Mouse (Mus musculus) kidney, postnatal 36 days (tissue): Measurements from ENCODE around the gene Cirbp.
"Not testable (repeated sequence)": the region's sequence is repeated elsewhere in the genome, so short reads cannot be mapped to it uniquely, and the experiment has no call there.

Experiments
- DNase-seq, 2 experiments: peaks; one replicate each; pipeline ENCODE4 v3.0.0; 2021 to 2022; ENCODE audit warnings: mixed read lengths in 2 of 2

Cirbp gene

DNA sequence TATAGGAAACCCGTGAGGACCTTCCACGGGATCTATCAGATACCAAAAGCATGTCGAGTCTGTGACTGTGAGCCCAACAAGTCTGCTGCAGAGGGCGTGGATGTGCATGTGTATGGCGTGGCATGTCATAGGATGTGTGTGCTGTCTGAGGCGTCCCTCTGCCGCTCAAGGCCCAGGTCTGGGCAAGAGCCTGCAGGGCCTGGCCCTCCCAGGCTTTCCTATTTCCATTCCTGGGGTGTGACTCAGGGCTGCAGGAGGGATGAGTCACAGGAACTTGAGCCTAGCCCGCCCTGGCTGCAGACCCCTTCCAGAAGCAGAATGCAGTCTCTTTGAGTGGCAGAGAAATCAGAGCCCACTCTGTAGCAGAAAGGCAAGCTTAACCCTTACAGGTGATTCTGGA is 2.1 kb upstream of the Cirbp start:
- DNase-seq, result peak in 1 of 2 experiments; percentile 24

DNA sequence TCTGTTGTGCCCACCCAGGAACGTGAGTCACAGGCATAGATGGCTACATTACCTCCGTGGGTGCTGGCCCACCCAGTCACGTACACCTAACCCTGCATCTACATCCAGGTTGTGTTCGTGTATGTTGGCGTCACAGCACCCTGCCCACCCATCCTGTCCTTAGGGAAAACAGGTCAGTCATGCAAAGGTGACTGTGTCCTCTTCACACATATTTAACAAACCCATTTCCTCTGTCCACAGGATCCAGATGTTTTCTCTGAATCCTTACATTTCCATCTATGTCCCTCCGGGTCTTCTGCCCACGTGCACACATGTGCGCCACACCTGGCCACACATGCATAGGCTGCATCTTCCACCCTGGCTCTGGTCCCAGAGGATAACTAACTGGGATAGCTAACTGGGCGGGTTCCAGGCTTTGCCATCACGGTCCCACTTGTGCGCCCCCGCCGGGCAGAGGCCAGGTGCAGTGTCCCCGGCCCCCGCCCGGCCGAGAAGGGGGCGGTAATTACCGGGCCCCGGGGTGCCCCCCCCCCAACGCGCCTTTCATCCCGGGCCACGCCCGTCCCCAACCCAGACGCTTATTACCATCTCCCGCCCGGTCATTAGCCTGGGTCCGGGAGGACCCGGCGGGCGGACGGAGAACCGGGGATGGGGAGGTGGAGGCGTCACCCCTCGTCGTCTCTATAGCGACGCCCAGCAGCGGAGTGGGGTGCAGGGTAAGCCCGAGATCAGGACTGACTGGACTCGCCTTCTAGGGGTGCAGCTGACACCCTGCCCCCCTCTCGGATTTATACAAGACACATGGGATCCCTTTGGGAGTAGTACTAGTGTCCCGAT is 1.4 kb upstream of the Cirbp start:
- peak in 1 of 2 experiments; percentile 39 for DNase-seq

DNA sequence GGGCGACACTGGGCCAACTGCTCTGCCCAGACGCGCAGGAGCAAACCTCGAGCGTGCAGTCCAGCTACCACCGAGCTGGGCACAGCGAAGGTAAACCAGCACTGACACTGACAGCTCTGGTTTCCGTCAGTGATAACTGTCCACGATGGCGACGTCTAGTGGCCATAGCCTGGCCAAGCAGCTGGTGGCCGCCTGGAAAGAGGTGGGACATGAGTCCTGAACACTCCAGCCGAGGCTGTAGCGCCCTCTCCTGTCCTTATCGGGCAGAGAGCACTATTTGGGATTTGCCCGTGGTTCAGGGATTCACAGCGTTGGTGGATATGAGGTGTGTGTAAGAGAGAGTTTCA is 814 bp upstream of the Cirbp start:
- DNase-seq, result peak; percentile 98

DNA sequence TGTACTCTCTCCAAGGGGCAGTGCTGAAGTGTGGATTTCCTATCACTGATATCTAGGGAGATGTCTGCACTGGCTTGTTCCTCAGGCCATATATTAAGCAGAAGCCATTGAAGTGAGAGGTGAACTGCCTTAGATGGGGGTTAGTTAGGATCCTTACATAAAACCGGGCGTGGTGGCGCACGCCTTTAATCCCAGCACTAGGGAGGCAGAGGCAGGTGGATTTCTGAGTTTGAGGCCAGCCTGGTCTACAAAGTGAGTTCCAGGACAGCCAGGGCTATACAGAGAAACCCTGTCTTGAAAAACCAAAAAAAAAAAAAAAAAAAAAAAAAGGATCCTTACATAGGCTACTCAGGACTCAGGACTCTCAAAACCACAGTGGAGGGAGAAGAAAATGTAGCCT is 351 bp downstream of the Cirbp start:
- not testable (repeated sequence) for DNase-seq

DNA sequence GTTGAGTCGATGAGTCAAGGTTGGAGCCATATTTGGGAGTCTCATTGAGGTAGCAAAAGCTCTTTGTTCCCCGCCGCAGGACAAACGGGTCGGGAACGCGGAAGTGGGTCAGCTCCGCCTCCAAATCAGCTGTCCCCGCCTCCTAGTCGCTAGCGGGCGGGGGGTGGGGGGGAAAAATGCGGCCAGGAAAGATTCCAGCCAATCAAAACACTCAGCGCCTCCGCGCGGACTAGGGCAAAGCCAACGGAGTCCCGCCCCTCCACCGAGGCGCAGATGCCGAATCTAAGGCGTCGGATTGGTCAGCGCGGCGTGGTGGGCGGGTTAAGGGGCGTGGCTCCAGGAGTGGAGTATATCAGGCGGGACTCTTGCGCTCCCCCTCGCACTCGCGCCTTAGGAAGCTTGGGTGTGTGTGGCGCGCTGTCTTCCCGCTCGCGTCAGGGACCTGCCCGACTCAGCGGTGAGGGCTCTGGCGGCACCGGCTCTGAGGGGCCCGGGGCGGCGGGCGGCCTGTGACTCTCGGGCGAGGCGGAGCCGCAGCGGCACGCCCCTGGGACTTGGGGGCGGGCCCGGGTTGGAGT is 1.8 kb downstream of the Cirbp start:
- DNase-seq, result peak; percentile 98 to 99

DNA sequence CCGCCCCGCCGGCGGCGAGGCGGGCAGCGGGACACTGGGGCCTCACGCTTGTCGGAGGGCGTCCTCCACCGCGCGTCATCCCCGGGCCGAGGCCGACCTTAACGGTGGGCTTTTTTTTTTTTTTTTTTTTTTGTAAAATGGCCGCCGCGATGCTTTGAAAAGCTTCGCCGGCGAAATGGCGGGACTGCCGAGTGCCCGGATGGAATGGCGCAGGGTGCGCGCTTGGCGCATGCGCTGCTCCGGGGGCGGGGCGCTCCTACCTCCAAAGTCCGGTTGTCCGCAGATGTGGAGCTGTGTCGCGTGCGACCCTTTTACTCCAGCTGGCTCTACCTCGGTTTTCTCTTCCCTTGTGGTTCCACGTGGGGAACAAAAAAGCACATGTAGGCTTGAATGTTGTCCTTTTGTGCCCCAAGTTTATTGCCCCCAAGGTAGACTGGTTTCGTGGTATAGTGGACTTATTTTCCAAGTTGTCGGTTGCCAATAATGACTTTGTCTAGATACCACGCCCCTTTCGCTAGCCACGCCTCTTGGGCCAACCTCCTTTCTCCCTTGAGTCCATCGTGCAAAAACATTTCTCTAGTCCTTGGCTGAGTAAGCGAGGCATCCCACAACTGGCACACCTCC is 2.4 kb downstream of the Cirbp start:
- DNase-seq, result peak; percentile 95 to 97

DNA sequence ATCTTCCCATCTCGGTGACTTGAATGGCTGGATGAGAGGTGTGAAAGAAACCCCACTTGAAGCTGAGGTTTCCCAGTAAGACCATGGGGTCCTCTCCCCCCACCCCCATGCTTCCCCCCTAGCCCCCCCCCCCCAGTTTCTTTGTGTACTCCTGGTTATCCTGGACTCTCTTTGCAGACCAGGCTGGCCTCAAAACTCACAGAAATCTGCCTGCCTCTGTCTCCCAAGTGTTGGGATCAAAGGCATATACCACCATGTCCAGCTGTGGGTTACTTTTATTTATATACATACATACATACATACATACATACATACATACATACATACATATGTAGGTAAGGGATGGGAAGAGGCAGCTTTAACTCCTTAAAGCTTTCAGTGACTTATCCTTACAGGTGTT is 3.3 kb downstream of the Cirbp start:
- no peak for DNase-seq

DNA sequence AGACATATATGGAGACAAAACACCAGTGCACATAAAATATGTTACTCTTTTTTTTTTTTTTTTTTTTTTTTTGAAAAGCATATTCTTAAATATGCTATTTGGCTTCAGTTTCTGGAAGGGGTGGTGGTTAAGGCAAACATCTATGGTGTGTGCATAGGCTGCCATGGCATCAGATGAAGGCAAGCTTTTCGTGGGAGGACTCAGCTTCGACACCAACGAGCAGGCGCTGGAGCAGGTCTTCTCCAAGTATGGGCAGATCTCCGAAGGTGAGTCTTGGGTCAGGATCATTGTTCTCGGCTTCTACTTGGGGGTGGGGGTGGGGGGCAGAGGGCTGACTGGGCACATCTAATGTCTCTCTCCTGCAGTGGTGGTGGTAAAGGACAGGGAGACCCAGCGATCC is 3.9 kb downstream of the Cirbp start:
- no peak for DNase-seq

DNA sequence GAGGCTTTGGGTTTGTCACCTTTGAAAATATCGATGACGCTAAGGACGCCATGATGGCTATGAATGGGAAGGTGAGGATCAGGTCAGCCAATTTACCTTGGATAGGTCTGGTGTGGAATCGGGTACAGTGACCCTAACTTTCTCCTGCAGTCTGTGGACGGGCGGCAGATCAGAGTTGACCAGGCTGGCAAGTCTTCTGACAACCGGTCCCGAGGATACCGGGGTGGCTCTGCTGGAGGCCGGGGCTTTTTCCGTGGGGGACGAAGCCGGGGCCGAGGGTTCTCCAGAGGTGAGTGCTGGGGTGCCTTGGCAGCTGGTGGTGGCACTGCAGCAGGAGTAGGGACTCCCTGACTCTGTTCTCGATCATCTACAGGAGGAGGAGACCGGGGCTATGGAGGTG is 4.3 kb downstream of the Cirbp start:
- no peak for DNase-seq

DNA sequence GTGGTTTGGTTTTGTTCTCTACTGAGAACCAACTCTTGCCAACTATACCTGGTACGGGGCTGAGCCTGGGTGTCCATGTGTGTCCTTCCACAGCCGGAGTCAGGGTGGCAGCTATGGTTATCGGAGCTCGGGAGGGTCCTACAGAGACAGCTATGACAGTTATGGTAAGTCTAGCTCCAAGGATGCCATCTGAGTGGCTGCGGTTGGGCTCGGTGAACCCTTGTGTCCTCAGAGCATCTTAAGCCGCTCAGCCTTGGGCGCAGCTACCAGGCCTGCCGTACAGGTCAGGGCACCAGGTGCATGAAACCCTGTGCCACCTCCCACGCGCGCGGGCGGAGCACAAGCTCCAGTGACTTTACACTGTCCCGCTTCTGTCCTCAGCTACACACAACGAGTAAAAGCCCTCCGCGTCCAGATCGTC is 4.8 kb downstream of the Cirbp start:
- no peak for DNase-seq

DNA sequence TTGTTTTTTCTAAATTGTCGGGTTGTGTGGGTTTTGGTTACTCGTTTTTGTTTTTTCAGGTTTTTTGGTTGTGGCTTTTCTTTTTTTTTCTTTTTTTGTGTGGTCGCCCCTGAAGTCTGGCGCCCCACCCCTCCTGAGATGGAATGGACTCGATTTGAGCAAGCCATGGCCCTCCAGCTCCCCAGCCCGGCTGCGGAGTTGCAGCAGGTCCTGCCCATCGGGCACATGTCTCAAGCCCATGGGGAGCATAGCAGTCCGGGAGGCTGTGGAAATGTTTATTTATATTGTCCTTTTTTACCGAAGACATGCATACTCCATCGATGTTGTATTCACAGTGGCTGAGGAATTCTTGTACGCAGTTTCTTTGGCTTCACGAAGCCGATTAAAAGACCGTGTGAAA is 5.5 kb downstream of the Cirbp start:
- no peak for DNase-seq

DNA sequence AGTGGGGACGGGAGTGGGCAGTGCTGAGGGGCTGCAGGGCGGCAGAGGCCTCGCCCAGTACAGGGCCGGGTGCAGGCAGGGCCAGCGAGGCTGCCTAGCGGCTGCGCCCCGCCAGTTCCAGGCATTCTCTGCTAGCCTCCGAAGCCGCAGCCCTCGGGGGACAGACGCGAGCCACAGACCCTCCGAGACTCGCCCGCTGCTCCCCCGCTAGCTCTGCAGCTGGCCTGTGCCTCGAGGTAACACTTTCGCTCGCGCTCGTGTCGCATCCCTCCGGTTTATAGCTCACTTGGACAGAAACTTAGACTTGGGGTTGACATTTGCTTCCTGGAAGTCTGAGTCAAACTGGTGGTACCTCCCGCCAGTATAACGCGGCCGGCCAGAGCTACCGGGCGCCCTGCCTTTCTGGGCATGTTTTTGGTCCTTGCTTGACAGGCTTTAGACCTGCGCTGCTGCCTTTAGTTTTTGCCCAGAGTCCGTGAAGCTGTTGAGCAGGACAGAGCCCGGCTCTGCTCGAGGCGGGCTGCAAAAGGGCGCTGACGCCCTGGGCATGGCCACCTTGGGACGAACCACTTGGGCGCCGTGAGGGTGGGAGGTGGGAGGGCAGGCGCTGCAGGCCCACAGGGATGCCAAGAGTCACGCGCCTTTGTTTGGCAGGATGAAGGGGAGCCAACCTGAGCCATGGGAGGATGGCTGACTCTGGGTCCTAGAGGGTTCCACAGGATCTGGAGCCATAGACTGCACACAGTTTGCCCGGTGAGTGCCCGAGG is 6.2 kb downstream of the Cirbp start:
- DNase-seq, result no peak

DNA sequence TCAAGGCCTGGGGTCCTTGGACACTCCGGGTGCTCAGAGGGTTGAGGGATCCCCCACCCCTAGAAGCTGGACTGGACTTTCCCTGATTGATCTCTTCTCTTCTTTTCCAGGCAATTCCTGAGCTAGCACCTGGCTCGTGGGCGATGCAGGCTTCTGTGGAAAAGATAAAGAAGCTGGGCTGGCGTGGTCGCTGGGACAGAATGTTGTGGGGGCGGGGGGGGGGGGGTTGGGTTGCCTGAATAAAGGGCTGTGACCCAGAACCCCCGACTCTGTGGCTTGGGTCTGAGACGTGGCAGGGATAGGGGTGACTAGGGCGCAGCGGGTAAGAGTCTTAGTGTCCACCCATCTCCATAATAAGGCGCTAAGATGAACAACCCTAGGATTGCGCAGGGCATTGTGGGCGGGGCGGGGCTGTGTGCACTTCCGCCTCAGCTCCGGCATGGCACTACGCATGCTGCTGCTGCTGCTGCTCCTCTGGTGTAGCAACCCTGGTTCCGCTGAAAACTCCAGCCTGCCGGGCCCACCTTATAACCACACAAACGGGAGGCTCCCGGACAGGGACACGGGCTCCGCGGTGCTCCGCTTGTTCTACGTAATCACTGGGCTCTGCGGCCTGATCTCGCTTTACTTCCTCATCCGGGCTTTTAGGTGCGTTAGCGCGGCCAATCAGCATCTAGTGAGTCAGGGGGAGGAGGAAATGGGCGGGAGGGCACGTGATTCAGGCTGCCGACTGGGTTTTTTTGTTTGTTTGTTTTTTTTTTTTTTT is 6.9 kb downstream of the Cirbp start, which contains the start of gene 1600002K03Rik:
Gene 1600002K03Rik, plus strand, starts transcription at position 418 of the 766 bp plus-strand sequence.
- DNase-seq, result peak; percentile 92 to 93

DNA sequence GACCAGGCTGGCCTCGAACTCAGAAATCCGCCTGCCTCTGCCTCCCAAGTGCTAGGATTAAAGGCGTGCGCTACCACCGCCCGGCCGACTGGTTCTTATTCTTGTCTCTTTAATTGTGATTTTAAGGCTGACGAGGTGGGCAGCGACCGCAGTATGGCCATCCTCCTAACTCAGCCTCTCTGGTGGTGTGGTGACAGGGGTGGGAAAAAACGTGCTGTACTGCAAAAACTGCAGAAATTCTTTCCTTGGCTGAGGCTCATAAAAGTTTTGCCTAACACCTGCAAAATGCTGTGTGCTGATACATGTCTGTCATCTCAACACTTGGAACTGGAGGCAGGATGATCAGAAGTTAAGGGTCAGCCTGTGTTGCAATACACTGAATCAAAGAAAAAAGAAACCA is 7.6 kb downstream of the Cirbp start:
- no peak for DNase-seq

DNA sequence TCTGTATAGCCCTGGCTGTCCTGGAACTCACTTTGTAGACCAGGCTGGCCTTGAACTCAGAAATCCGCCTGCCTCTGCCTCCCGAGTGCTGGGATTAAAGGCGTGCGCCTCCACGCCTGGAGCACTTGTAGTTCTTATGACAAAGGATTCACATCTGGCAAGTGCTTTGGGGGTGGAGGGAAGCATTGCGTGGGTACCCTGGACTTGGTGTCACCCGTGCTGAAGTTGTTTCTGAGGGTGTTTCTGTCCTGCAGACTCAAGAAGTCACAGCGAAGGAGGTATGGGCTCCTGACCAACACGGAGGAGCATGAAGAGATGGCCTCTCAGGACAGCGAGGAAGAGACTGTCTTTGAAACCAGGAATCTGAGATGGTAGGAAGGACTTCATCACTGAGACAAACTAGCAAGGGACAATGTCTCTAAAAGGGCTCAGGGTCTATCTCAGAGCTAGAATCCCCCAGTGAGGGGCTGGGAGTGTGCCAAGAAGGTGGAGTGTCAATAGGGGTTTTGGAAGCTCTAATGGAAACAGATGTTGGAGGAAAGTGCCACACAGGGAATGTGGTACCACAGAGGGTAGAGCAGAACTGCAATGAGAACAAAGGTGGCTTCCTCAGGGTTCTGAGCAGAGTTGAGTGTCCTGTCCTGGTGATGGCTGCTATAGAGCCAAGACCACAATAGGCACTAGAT is 8.3 kb downstream of the Cirbp start:
- DNase-seq, result no peak

DNA sequence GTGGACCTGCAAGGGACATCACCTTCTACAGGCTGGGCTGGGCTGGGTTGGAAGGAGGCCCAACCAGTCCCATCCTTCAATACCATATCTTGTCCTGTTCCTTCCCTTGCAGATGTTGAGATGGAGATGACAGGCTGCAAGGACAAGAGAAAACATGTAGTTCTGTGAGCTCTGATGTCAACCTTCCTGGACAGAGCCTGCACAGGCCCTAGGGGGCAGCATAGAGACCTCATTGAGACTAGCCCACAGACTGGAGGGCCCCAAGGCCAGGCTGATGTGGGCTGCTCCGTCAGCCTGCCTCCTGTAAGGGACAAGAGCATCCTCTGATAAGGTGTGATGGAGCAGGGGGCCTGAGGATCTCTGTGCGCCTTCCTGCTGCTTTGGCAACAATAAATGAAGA is 8.9 kb downstream of the Cirbp start:
- peak in 1 of 2 experiments; percentile 74 for DNase-seq

DNA sequence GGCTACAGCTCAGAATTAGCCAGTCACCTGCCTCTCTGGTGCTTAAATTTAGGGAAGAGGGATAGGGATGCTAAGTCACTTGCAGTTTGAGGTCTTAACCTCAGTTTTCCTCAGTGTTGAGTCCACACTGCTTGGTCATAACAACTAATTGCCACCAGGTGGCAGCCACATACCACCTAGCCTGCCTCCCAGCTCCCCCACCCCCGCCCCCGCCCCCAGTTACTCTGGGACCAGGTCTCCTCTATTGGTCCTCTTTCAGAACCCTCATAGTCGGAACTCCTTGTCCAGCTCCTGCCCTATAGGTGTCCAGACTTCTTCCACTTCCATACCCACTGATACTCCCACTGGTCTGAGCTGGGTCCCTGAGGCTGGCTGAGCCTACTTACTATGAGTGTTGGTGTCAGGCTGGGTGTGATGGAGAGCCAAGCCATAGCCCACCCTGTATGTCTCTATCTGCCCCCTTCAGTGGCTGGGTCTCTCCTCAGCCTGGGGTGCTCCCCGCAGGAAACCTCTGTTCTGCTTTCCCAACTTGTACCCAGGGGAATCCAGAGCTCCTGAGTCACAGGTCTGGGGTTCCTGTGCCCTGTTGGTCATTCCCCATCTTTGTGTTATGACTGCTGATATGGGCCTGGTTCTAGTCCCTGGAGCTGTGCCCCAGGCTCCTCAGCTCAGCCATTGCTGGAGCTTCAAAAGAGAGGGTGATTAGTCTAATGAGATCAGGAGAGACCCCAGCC is 9.9 kb downstream of the Cirbp start:
- peak in 1 of 2 experiments; percentile 63 for DNase-seq

DNA sequence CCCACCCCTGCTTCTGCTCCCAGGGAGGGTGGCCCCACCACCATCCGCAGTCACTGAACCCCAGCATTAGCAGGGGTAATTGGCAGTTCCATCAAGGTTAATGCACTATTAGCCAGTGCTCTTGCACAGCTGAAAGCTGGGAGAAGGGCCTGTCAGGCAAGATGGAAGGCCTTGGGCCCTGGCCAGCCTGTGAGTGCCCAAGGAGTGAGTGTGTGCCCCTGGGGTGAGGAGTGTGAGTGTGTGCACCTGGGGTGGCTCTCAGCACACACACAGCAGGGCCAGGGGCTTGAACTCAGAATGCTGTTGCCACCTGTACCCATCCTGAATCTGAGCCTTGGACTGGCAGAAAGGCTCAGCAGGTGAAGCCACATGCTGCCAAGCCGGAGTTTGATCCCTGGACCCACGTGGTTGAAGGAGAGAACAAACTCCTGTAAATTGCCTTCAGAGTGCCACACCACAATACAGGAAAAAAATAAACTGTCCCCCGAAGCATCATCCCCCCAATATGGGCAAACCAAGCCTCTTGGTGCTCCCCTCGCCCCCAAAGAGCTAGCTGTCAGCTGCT is 10.6 kb downstream of the Cirbp start:
- DNase-seq, result peak in 1 of 2 experiments; percentile 49

DNA sequence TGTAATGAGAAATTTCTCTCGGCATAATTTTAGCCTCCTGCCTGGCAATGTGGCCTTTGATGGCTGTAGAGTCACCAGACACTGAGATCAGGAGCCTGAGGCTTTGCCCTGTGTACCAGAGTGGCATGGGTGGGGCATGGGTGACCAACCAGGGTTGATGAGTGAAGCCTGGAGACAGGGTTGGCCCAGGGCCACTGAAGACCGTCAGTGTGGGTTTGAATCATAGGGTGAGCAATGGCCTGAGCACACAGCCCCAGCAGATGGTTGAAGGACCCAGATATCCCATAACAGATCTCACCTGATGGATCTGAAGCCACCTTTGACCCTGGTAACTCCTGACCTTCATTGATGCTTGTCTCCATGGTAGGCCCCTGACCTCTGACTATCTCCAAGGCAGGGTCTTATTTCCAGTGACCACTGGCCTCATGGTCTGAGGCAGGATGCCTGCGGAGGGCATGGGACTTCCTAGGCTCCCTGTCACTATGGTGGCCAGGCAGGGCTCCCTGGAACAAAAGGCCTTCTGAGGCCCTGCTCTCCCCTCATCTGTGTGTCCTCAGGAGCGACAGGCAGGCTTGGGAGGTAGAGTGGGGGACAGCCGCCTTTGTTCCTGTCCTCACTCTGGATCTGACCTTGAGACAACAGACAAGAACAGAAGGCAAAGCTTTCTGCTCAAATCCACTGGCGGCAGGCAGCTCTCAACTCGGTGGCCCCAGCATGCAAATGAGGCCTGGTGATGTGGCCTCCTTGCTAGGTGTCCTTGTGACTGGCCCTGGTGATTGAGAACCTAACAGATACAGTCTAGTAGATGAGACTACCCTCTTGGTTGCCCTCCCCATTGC is 11.9 kb downstream of the Cirbp start:
- DNase-seq, result no peak
